In genomic region chr7:109866643-109867042, GRCm38 (mm10) we compare ENCODE assay signal across 23 mouse cellular contexts. TPM values are rescaled to one million over a fixed set of nuclear protein-coding genes. Genes with fewer than 3 reads are reported as not detected.
A peak's percentile ranks its signal among the peaks of the same experiment; 100 is the strongest.
DNase-seq lines count a peak whose midpoint lies in the region; ATAC-seq lines count a peak whose summit lies in the region.
"Had no signal": no experiment of that assay in that cellular context is flagged by ENCODE, and none has a peak within 500 bp of the region (broad histone marks: within the 10 kb centered on the region; RNA-seq: fewer than 3 reads in every experiment).

No protein-coding gene starts in this region.

- H3K36me3 ChIP-seq in kidney, embryonic 14.5 days (ENCODE audit: control insufficient read depth, insufficient read depth, low read length): no peaks in the 10 kb centered on the region
- no peaks in the 10 kb centered on the region for H3K36me3 ChIP-seq in neural tube, embryonic 11.5 days (ENCODE audit: control insufficient read depth, insufficient read depth, low read length)
- H3K36me3 ChIP-seq in neural tube, embryonic 14.5 days (ENCODE audit: control insufficient read depth, insufficient read depth, low read length): no peaks in the 10 kb centered on the region
- H3K36me3 ChIP-seq: embryonic facial prominence, embryonic 13.5 days had no signal

- no peaks in the 10 kb centered on the region for H3K9me3 ChIP-seq in kidney, embryonic 14.5 days (ENCODE audit: control insufficient read depth, low read length)
- H3K9me3 ChIP-seq in neural tube, embryonic 11.5 days (ENCODE audit: control insufficient read depth, low read length): no peaks in the 10 kb centered on the region
- no peaks in the 10 kb centered on the region for H3K9me3 ChIP-seq in neural tube, embryonic 14.5 days (ENCODE audit: control insufficient read depth, low read length)
- H3K9me3 ChIP-seq: embryonic facial prominence, embryonic 13.5 days; forebrain, embryonic 13.5 days; G1E had no signal

- no peak overlapping the region for H3K27ac ChIP-seq in kidney, embryonic 14.5 days (ENCODE audit: low read depth, low read length)
- peak overlapping the region; percentile 72; the same call in 1 of the 2 replicates for H3K27ac ChIP-seq in neural tube, embryonic 11.5 days (ENCODE audit: low read depth, low read length)
- H3K27ac ChIP-seq in neural tube, embryonic 14.5 days (ENCODE audit: low read depth, low read length): no peak overlapping the region
- H3K27ac ChIP-seq: embryonic facial prominence, embryonic 13.5 days; forebrain, embryonic 13.5 days had no signal

- H3K4me2 ChIP-seq in kidney, embryonic 14.5 days (replicated peaks; ENCODE audit: low read depth, low read length): no peak overlapping the region
- H3K4me2 ChIP-seq in neural tube, embryonic 11.5 days (ENCODE audit: low read depth): no peak overlapping the region
- H3K4me2 ChIP-seq in neural tube, embryonic 14.5 days (ENCODE audit: low read depth, low read length): no peak overlapping the region

- 0 out of 2 replicates have a peak, but pooled peaks have one; percentile 11 for ATAC-seq in kidney, embryonic 14.5 days (ENCODE audit: low FRiP score, low TSS enrichment)
- ATAC-seq in neural tube, embryonic 11.5 days (ENCODE audit: insufficient read depth, low FRiP score, low TSS enrichment): peak; percentile 62
- ATAC-seq in neural tube, embryonic 14.5 days (ENCODE audit: low read depth): 0 out of 2 replicates have a peak, but pooled peaks have one; percentile 10
- ATAC-seq: activated CD4-positive, CD25-positive, alpha-beta regulatory T cell, adult 4 months; Patski had no signal

- 33% methylated on average over 3 of the region's 3 CpGs for WGBS in kidney, embryonic 14.5 days
- 34% methylated on average over 3 of the region's 3 CpGs for WGBS in neural tube, embryonic 11.5 days
- 12% methylated on average over 3 of the region's 3 CpGs for WGBS in neural tube, embryonic 14.5 days

- no peak overlapping the region for H3K4me3 ChIP-seq in kidney, embryonic 14.5 days (ENCODE audit: low read length)
- no peak overlapping the region for H3K4me3 ChIP-seq in neural tube, embryonic 11.5 days (ENCODE audit: low read depth, low read length)
- H3K4me3 ChIP-seq in neural tube, embryonic 14.5 days (ENCODE audit: low read depth, low read length): no peak overlapping the region
- H3K4me3 ChIP-seq: erythroblast, embryonic 14.5 days had no signal

- DNase-seq in kidney, adult 9 months: no peak
- peak; percentile 45 for DNase-seq in neural tube, embryonic 11.5 days (ENCODE audit: low spot score)
- DNase-seq in neural tube, embryonic 10.5 days (ENCODE audit: extremely low spot score, low spot score): no peak
- peak; percentile 72 for DNase-seq in embryo, embryonic 10.5 days (ENCODE audit: low spot score)
- no peak for DNase-seq in right cerebral cortex, postnatal 14 days
- DNase-seq in c-Kit-positive CD71-positive TER-119-positive erythroid progenitor cells, embryonic 14.5 days (ENCODE audit: low spot score): no peak
- DNase-seq: adrenal gland, adult 8-10 months; B cell, adult 2 months; cerebellum, adult 2 months; kidney, adult 8-10 months; kidney, postnatal 36 days; layer of hippocampus, postnatal 36 days; thymus, postnatal 14 days had no signal

- no peak overlapping the region for H3K9ac ChIP-seq in kidney, embryonic 14.5 days (ENCODE audit: low read depth, low read length)
- no peak overlapping the region for H3K9ac ChIP-seq in neural tube, embryonic 11.5 days (ENCODE audit: low read length)
- no peak overlapping the region for H3K9ac ChIP-seq in neural tube, embryonic 14.5 days (replicated peaks; ENCODE audit: low read depth, low read length)
- H3K9ac ChIP-seq: embryonic facial prominence, embryonic 13.5 days; forebrain, embryonic 13.5 days had no signal

- H3K4me1 ChIP-seq in kidney, embryonic 14.5 days (ENCODE audit: control insufficient read depth, insufficient read depth, low read length): 0 out of 2 replicates have a peak, but pooled peaks cover 7% of the 10 kb centered on the region
- H3K4me1 ChIP-seq in neural tube, embryonic 11.5 days (ENCODE audit: control insufficient read depth, insufficient read depth, low read length): peaks cover 26% of the 10 kb centered on the region
- H3K4me1 ChIP-seq in neural tube, embryonic 14.5 days (ENCODE audit: control insufficient read depth, insufficient read depth, low read length): peaks cover 8% of the 10 kb centered on the region

- peaks cover 24% of the 10 kb centered on the region for H3K27me3 ChIP-seq in kidney, embryonic 14.5 days (ENCODE audit: control insufficient read depth, insufficient read depth, low read length)
- peaks cover 3% of the 10 kb centered on the region; the same call in 1 of the 2 replicates for H3K27me3 ChIP-seq in neural tube, embryonic 11.5 days (ENCODE audit: control insufficient read depth, insufficient read depth, low read length)
- H3K27me3 ChIP-seq in neural tube, embryonic 14.5 days (ENCODE audit: control insufficient read depth, insufficient read depth, low read length): no peaks in the 10 kb centered on the region
- H3K27me3 ChIP-seq: CH12.LX had no signal

RNA-seq across cellular contexts. Expression of gene Scube2, which starts 1.2 kb away (rescaled TPM):
- 0.34 and 0.77 TPM in 2 replicates for polyA plus RNA-seq in kidney, embryonic 14.5 days (2014; fragmentation: Nextera tagmentation; extraction: Ambion mirVana)
- 19.4 and 22.1 TPM in 2 replicates for polyA plus RNA-seq in neural tube, embryonic 11.5 days (2014; fragmentation: Nextera tagmentation; extraction: Ambion mirVana)
- polyA plus RNA-seq in neural tube, embryonic 14.5 days (2014; fragmentation: Nextera tagmentation; extraction: Ambion mirVana): 3.3 and 3.5 TPM in 2 replicates
- polyA plus RNA-seq: erythroblast, embryonic 14.5 days; liver, adult 2 months; Patski had no signal

Comparison
In these comparisons a context has a peak if more than half of its experiments do, and no peak if none do; other contexts are left out.
1. DNase-seq: peak in neural tube, embryonic 11.5 days (single experiment) and embryo, embryonic 10.5 days (single experiment); none in kidney, adult 9 months (single experiment), neural tube, embryonic 10.5 days (single experiment), right cerebral cortex, postnatal 14 days (single experiment) and c-Kit-positive CD71-positive TER-119-positive erythroid progenitor cells, embryonic 14.5 days (single experiment).
2. ATAC-seq: peak in every context shown above with its lines; median percentile 62 in neural tube, embryonic 11.5 days; 11 in kidney, embryonic 14.5 days; 10 in neural tube, embryonic 14.5 days.